In genomic region chr8:83749265-83749664, GRCm38 (mm10) we compare ENCODE assay signal across 10 mouse cellular contexts. TPM values are rescaled to one million over a fixed set of nuclear protein-coding genes. Genes with fewer than 3 reads are reported as not detected.
DNase-seq lines count a peak whose midpoint lies in the region; TF ChIP-seq lines count a peak whose summit lies in the region.
"Had no signal": no experiment of that assay in that cellular context is flagged by ENCODE, and none has a peak within 500 bp of the region (broad histone marks: within the 10 kb centered on the region; RNA-seq: fewer than 3 reads in every experiment).

No protein-coding gene starts in this region.

- peaks cover 11% of the 10 kb centered on the region for H3K4me1 ChIP-seq in heart, adult 2 months (ENCODE audit: control insufficient read depth, insufficient read depth, low read length)
- H3K4me1 ChIP-seq in spleen, adult 2 months (ENCODE audit: control insufficient read depth, insufficient read depth, insufficient read length), result peaks cover 26% of the 10 kb centered on the region

- H3K27ac ChIP-seq in heart, adult 2 months, result peak overlapping the region; percentile 62
- H3K27ac ChIP-seq in spleen, adult 2 months (ENCODE audit: insufficient read depth, low read length), result peak overlapping the region; percentile 94
- H3K27ac ChIP-seq: midbrain, embryonic 13.5 days had no signal

- TF ChIP-seq CTCF in heart, adult 2 months (IDR thresholded peaks at IDR 0.05), result no peak
- no peak for TF ChIP-seq CTCF in spleen, adult 2 months (IDR thresholded peaks at IDR 0.05; ENCODE audit: extremely low read depth, insufficient read depth, insufficient read length, insufficient replicate concordance)

- no peak overlapping the region for H3K4me3 ChIP-seq in heart, adult 2 months
- no peak overlapping the region for H3K4me3 ChIP-seq in spleen, adult 2 months (ENCODE audit: extremely low read depth, insufficient read depth, insufficient read length)
- H3K4me3 ChIP-seq: erythroblast, embryonic 14.5 days; midbrain, embryonic 13.5 days had no signal

- no peaks in the 10 kb centered on the region for H3K27me3 ChIP-seq in heart, adult 2 months (ENCODE audit: control insufficient read depth, insufficient read depth, low read length)
- no peaks in the 10 kb centered on the region for H3K27me3 ChIP-seq in spleen, adult 2 months (ENCODE audit: control insufficient read depth, insufficient read depth, low read length)

- H3K36me3 ChIP-seq in heart, adult 2 months (ENCODE audit: control insufficient read depth, insufficient read depth, low read length), result no peaks in the 10 kb centered on the region
- H3K36me3 ChIP-seq in spleen, adult 2 months (ENCODE audit: control insufficient read depth, insufficient read depth, low read length), result no peaks in the 10 kb centered on the region
- H3K36me3 ChIP-seq: midbrain, embryonic 13.5 days had no signal

- WGBS in heart, adult 2 months, result 51% methylated on average over 9 of the region's 9 CpGs
- 35% methylated on average over 9 of the region's 9 CpGs for WGBS in spleen, adult 2 months

- no peaks in the 10 kb centered on the region for H3K79me2 ChIP-seq in heart, adult 2 months (replicated peaks; ENCODE audit: control insufficient read depth, insufficient read depth, low read length)

- H3K9ac ChIP-seq in heart, adult 2 months (ENCODE audit: low read depth, low read length), result no peak overlapping the region
- H3K9ac ChIP-seq: midbrain, embryonic 13.5 days had no signal

- TF ChIP-seq POLR2A in heart, adult 2 months (IDR thresholded peaks at IDR 0.05; ENCODE audit: insufficient read depth, low read depth, low read length), result no peak
- no peak for TF ChIP-seq POLR2A in spleen, adult 2 months (IDR thresholded peaks at IDR 0.05; ENCODE audit: low read depth, low read length)

- intact Hi-C loops in heart, adult 2 months (cut with DNase I), result loop anchor here (2.0 to 10.0 kb wide), 2 partner anchors 24 to 436 kb away; partner anchors contain the start of gene Nanos3

- DNase-seq in heart, adult 2 months, result no peak
- DNase-seq in heart, adult 18-20 months, result no peak
- DNase-seq in spleen, adult 2 months (ENCODE audit: low read depth in 1 of 2, low spot score in 2 of 2), result peak in 1 of 2 experiments; percentile 34
- no peak for DNase-seq in spleen, postnatal 10 days (ENCODE audit: low spot score in 2 of 2)
- peak; percentile 40 for DNase-seq in kidney, postnatal 14 days
- no peak for DNase-seq in urinary bladder, postnatal 25 days (ENCODE audit: low spot score)
- no peak for DNase-seq in urinary bladder, adult 2 months (ENCODE audit: low spot score)
- no peak for DNase-seq in cerebellum, postnatal 36 days

- no peak for TF ChIP-seq EP300 in heart, adult 2 months (IDR thresholded peaks at IDR 0.05; ENCODE audit: insufficient read depth, low read depth, low read length)

RNA-seq across cellular contexts. Expression of gene Adgre5, which starts 8.1 kb away (rescaled TPM):
- 10 to 100 TPM; 44.6 to 46.4 TPM for total RNA-seq in heart, adult 2 months (2021)
- 73.1 and 73.9 TPM in 2 replicates for polyA plus RNA-seq in heart, adult 2 months (2012; rRNA removed)
- 10 to 100 TPM; 41.1 to 43.2 TPM for total RNA-seq in heart, adult 18-20 months (2021)
- polyA plus RNA-seq in spleen, adult 2 months (2012; rRNA removed), result 232 and 275 TPM in 2 replicates
- polyA plus RNA-seq in urinary bladder, adult 2 months (2012; rRNA removed), result 119 and 129 TPM in 2 replicates

RNA-seq across cellular contexts. Expression of gene Ddx39, which starts 34.3 kb away (rescaled TPM):
- 10 to 100 TPM; 15.7 to 17.7 TPM for total RNA-seq in heart, adult 2 months (2021)
- polyA plus RNA-seq in heart, adult 2 months (2012; rRNA removed), result 18.0 and 27.3 TPM in 2 replicates
- total RNA-seq in heart, adult 18-20 months (2021), result 10 to 100 TPM; 15.2 to 15.9 TPM
- 52.9 TPM in 2 replicates for polyA plus RNA-seq in spleen, adult 2 months (2012; rRNA removed)
- 24.8 and 36.4 TPM in 2 replicates for polyA plus RNA-seq in urinary bladder, adult 2 months (2012; rRNA removed)

RNA-seq across cellular contexts. Expression of gene Pkn1, which starts 50.3 kb away (rescaled TPM):
- 10 to 100 TPM; 51.1 to 55.6 TPM for total RNA-seq in heart, adult 2 months (2021)
- polyA plus RNA-seq in heart, adult 2 months (2012; rRNA removed), result 53.7 and 59.5 TPM in 2 replicates
- total RNA-seq in heart, adult 18-20 months (2021), result 10 to 100 TPM; 51.1 to 52.7 TPM
- 165 and 208 TPM in 2 replicates for polyA plus RNA-seq in spleen, adult 2 months (2012; rRNA removed)
- 39.0 and 43.3 TPM in 2 replicates for polyA plus RNA-seq in urinary bladder, adult 2 months (2012; rRNA removed)
